8 mouse cellular contexts compared by ENCODE assay signal in genomic region chr8:123102855-123103254, GRCm38 (mm10). TPM values are rescaled to one million over a fixed set of nuclear protein-coding genes. Genes with fewer than 3 reads are reported as not detected.
DNase-seq lines count a peak whose midpoint lies in the region; ATAC-seq and TF ChIP-seq lines count a peak whose summit lies in the region.
"Not testable (repeated sequence)": the region's sequence is repeated elsewhere in the genome, so short reads cannot be mapped to it uniquely, and the experiment has no call there.

No protein-coding gene starts in this region.

- H3K79me2 ChIP-seq in myocyte (ENCODE audit: control insufficient read depth, insufficient read depth) = peaks cover 22% of the 10 kb centered on the region

- H3K36me3 ChIP-seq in ES-Bruce4 (ENCODE audit: control insufficient read depth, insufficient read depth, low read length, poor library complexity, severe bottlenecking) (peaks cover 33% of the 10 kb centered on the region), myocyte (ENCODE audit: control insufficient read depth, insufficient read depth) (peaks cover 25% of the 10 kb centered on the region)
- H3K36me3 ChIP-seq in embryonic facial prominence, embryonic 11.5 days (replicated peaks; ENCODE audit: control insufficient read depth, insufficient read depth, low read depth, low read length) = peaks cover 11% of the 10 kb centered on the region
- H3K36me3 ChIP-seq in hindbrain, embryonic 14.5 days (replicated peaks; ENCODE audit: control insufficient read depth, insufficient read depth) = peaks cover 38% of the 10 kb centered on the region
- peaks cover 15% of the 10 kb centered on the region for H3K36me3 ChIP-seq in stomach, postnatal 0 days (ENCODE audit: control insufficient read depth, insufficient read depth, low read length)

- peak overlapping the region; percentile 97 for H3K9ac ChIP-seq in ES-Bruce4 (ENCODE audit: low read depth, poor library complexity, severe bottlenecking)
- peak overlapping the region; percentile 98 for H3K9ac ChIP-seq in embryonic facial prominence, embryonic 11.5 days (replicated peaks; ENCODE audit: low read length)
- peak overlapping the region; percentile 97 for H3K9ac ChIP-seq in hindbrain, embryonic 14.5 days
- H3K9ac ChIP-seq in stomach, postnatal 0 days (ENCODE audit: low read length) = peak overlapping the region; percentile 92

- H3K27ac ChIP-seq in ES-Bruce4 (ENCODE audit: insufficient read depth, low read length) = peak overlapping the region; percentile 73
- H3K27ac ChIP-seq in embryonic facial prominence, embryonic 11.5 days (replicated peaks; ENCODE audit: low read depth, low read length) = peak overlapping the region; percentile 89; the same call in 1 of the 2 replicates
- peak overlapping the region; percentile 96 for H3K27ac ChIP-seq in gastrocnemius, adult 2 months
- H3K27ac ChIP-seq in hindbrain, embryonic 14.5 days = peak overlapping the region; percentile 96
- H3K27ac ChIP-seq in left cerebral cortex, adult 2 months = peak overlapping the region; percentile 98
- peak overlapping the region; percentile 96 for H3K27ac ChIP-seq in stomach, postnatal 0 days (replicated peaks)

- intact Hi-C loops in gastrocnemius, adult 2 months (cut with DNase I) = loop anchor here (5.0 kb wide), 1 partner anchor 109 kb away; the partner anchor contains the start of genes Chmp1a and Spata33
- intact Hi-C loops in left cerebral cortex, adult 2 months (cut with DNase I) = loop anchor here (2.0 to 5.0 kb wide), 2 partner anchors 196 to 266 kb away; no protein-coding TSS in a partner anchor

- not testable (repeated sequence) for TF ChIP-seq EP300 in ES-Bruce4 (IDR thresholded peaks at IDR 0.05; ENCODE audit: insufficient read depth, low read depth, low read length); stomach, postnatal 0 days (optimal IDR thresholded peaks at IDR 0.05)

- 1% methylated on average over 22 of the region's 26 CpGs for WGBS in embryonic facial prominence, embryonic 11.5 days
- WGBS in hindbrain, embryonic 14.5 days = 1% methylated on average over 22 of the region's 26 CpGs
- WGBS in lung, adult 2 months = 2% methylated on average over 26 of the region's 26 CpGs
- 0% methylated on average over 25 of the region's 26 CpGs for WGBS in stomach, postnatal 0 days

- ATAC-seq in embryonic facial prominence, embryonic 11.5 days (replicated peaks; ENCODE audit: insufficient number of reproducible peaks, low FRiP score, low TSS enrichment, low read depth); hindbrain, embryonic 14.5 days (ENCODE audit: low FRiP score); stomach, postnatal 0 days (ENCODE audit: low FRiP score, low TSS enrichment): not testable (repeated sequence)

- not testable (repeated sequence) for TF ChIP-seq CTCF in ES-Bruce4 (IDR thresholded peaks at IDR 0.05; ENCODE audit: low read depth, low read length); gastrocnemius, adult 2 months (IDR thresholded peaks at IDR 0.05); left cerebral cortex, adult 2 months (IDR thresholded peaks at IDR 0.05); lung, adult 2 months (IDR thresholded peaks at IDR 0.05; ENCODE audit: insufficient read depth, low read length); stomach, postnatal 0 days (IDR thresholded peaks at IDR 0.05; ENCODE audit: low read depth)

- H3K4me3 ChIP-seq in ES-Bruce4 (ENCODE audit: low read depth, low read length) (peak overlapping the region; percentile 84), myocyte (peak overlapping the region; percentile 84)
- peak overlapping the region; percentile 91 for H3K4me3 ChIP-seq in embryonic facial prominence, embryonic 11.5 days (ENCODE audit: low read depth, low read length)
- peak overlapping the region; percentile 92 for H3K4me3 ChIP-seq in gastrocnemius, adult 2 months
- H3K4me3 ChIP-seq in hindbrain, embryonic 14.5 days (replicated peaks; ENCODE audit: low read length) = peak overlapping the region; percentile 91
- H3K4me3 ChIP-seq in left cerebral cortex, adult 2 months = peak overlapping the region; percentile 96
- H3K4me3 ChIP-seq in lung, adult 2 months (replicated peaks; ENCODE audit: extremely low read depth, low read depth, low read length) = peak overlapping the region; percentile 81
- peak overlapping the region; percentile 89 for H3K4me3 ChIP-seq in stomach, postnatal 0 days (ENCODE audit: low read depth, low read length)

- H3K27me3 ChIP-seq in ES-Bruce4 (ENCODE audit: control insufficient read depth, insufficient read depth, low read length, poor library complexity, severe bottlenecking); embryonic facial prominence, embryonic 11.5 days (ENCODE audit: control insufficient read depth, insufficient read depth, low read length); hindbrain, embryonic 14.5 days (ENCODE audit: control insufficient read depth, insufficient read depth, low read length); myocyte (ENCODE audit: control insufficient read depth, insufficient read depth, insufficient read length); stomach, postnatal 0 days (ENCODE audit: control insufficient read depth, insufficient read depth, low read length): not testable (repeated sequence)

- H3K4me2 ChIP-seq in embryonic facial prominence, embryonic 11.5 days (ENCODE audit: low read depth, low read length) = peak overlapping the region; percentile 91
- peak overlapping the region; percentile 89 for H3K4me2 ChIP-seq in hindbrain, embryonic 14.5 days (replicated peaks)
- H3K4me2 ChIP-seq in myocyte (ENCODE audit: low read depth) = peak overlapping the region; percentile 97
- H3K4me2 ChIP-seq in stomach, postnatal 0 days (replicated peaks; ENCODE audit: low read depth) = peak overlapping the region; percentile 76

- not testable (repeated sequence) for DNase-seq in embryonic facial prominence, embryonic 11.5 days (ENCODE audit: low spot score); gastrocnemius, adult 2 months; hindbrain, embryonic 14.5 days (ENCODE audit: low spot score); left cerebral cortex, adult 2 months (ENCODE audit: extremely low spot score in 1 of 2, low spot score in 2 of 2)
- DNase-seq in lung, adult 2 months = peak; percentile 17
- DNase-seq in stomach, postnatal 0 days (ENCODE audit: low spot score) = peak; percentile 27

- not testable (repeated sequence) for H3K9me3 ChIP-seq in ES-Bruce4 (replicated peaks; ENCODE audit: control insufficient read depth, insufficient read depth, low read length, poor library complexity, severe bottlenecking); embryonic facial prominence, embryonic 11.5 days (replicated peaks; ENCODE audit: control insufficient read depth, low read length); hindbrain, embryonic 14.5 days (ENCODE audit: control insufficient read depth, low read length); stomach, postnatal 0 days (ENCODE audit: control insufficient read depth, low read length)

- not testable (repeated sequence) for H3K4me1 ChIP-seq in ES-Bruce4 (ENCODE audit: control insufficient read depth, insufficient read depth, low read length); embryonic facial prominence, embryonic 11.5 days (ENCODE audit: control insufficient read depth, insufficient read depth, low read length); hindbrain, embryonic 14.5 days (replicated peaks; ENCODE audit: control insufficient read depth, insufficient read depth, low read length); lung, adult 2 months (ENCODE audit: control insufficient read depth, insufficient read depth, low read length); stomach, postnatal 0 days (replicated peaks; ENCODE audit: control insufficient read depth, insufficient read depth)

- H3ac ChIP-seq in myocyte (ENCODE audit: control insufficient read depth, insufficient read length) = peak overlapping the region; percentile 29

- not testable (repeated sequence) for TF ChIP-seq POLR2A in ES-Bruce4 (IDR thresholded peaks at IDR 0.05; ENCODE audit: insufficient read depth, low read length); lung, adult 2 months (IDR thresholded peaks at IDR 0.05; ENCODE audit: borderline replicate concordance, extremely low read depth, low read depth, low read length); myocyte (IDR thresholded peaks at IDR 0.05; ENCODE audit: insufficient read length, low read depth)

RNA-seq across cellular contexts. Expression of gene Rpl13, which starts 0.7 kb away (rescaled TPM):
- polyA plus RNA-seq in ES-Bruce4 (2011; ENCODE audit: insufficient read depth, insufficient read length, low read depth, missing spikeins) (2,572 and 2,592 TPM in 2 replicates), myocyte (2012; fragmentation: generic; extraction: Trizol) (3,059 TPM)
- 1,667 and 1,682 TPM in 2 replicates for polyA plus RNA-seq in embryonic facial prominence, embryonic 11.5 days (2014; fragmentation: Nextera tagmentation; extraction: Ambion mirVana)
- 100 to 1,000 TPM; 389 to 466 TPM for total RNA-seq in gastrocnemius, adult 2 months (2021)
- 766 and 865 TPM in 2 replicates for polyA plus RNA-seq in hindbrain, embryonic 14.5 days (2014; fragmentation: Nextera tagmentation; extraction: Ambion mirVana)
- total RNA-seq in left cerebral cortex, adult 2 months (2021) = 100 to 1,000 TPM; 369 to 415 TPM
- polyA plus RNA-seq in lung, adult 2 months (2012; rRNA removed) = 1,500 and 2,209 TPM in 2 replicates
- polyA plus RNA-seq in stomach, postnatal 0 days (2015; fragmentation: Nextera tagmentation; extraction: Ambion mirVana) = 1,460 and 1,506 TPM in 2 replicates

RNA-seq across cellular contexts. Expression of gene Cpne7, which starts 14.3 kb away (rescaled TPM):
- 2.9 and 3.2 TPM in 2 replicates for polyA plus RNA-seq in ES-Bruce4 (2011; ENCODE audit: insufficient read depth, insufficient read length, low read depth, missing spikeins)
- polyA plus RNA-seq in embryonic facial prominence, embryonic 11.5 days (2014; fragmentation: Nextera tagmentation; extraction: Ambion mirVana) = 0.34 and 0.46 TPM in 2 replicates
- total RNA-seq in gastrocnemius, adult 2 months (2021) = under 1 TPM; 0.13 to 0.20 TPM
- 2.2 and 3.3 TPM in 2 replicates for polyA plus RNA-seq in hindbrain, embryonic 14.5 days (2014; fragmentation: Nextera tagmentation; extraction: Ambion mirVana)
- total RNA-seq in left cerebral cortex, adult 2 months (2021) = 10 to 100 TPM; 68.5 to 89.8 TPM
- polyA plus RNA-seq in lung, adult 2 months (2012; rRNA removed) = 1.3 and 1.7 TPM in 2 replicates
- polyA plus RNA-seq in myocyte (2012; fragmentation: generic; extraction: Trizol) = 0.16 TPM
- polyA plus RNA-seq in stomach, postnatal 0 days (2015; fragmentation: Nextera tagmentation; extraction: Ambion mirVana) = 1.4 TPM in 2 replicates

RNA-seq across cellular contexts. Expression of gene Spg7, which starts 40.1 kb away (rescaled TPM):
- polyA plus RNA-seq in ES-Bruce4 (2011; ENCODE audit: insufficient read depth, insufficient read length, low read depth, missing spikeins) = 79.3 and 99.6 TPM in 2 replicates
- 35.4 and 37.5 TPM in 2 replicates for polyA plus RNA-seq in embryonic facial prominence, embryonic 11.5 days (2014; fragmentation: Nextera tagmentation; extraction: Ambion mirVana)
- 10 to 100 TPM; 67.4 to 74.9 TPM for total RNA-seq in gastrocnemius, adult 2 months (2021)
- polyA plus RNA-seq in hindbrain, embryonic 14.5 days (2014; fragmentation: Nextera tagmentation; extraction: Ambion mirVana) = 41.6 and 44.1 TPM in 2 replicates
- 10 to 100 TPM; 66.2 to 68.8 TPM for total RNA-seq in left cerebral cortex, adult 2 months (2021)
- 71.1 and 85.5 TPM in 2 replicates for polyA plus RNA-seq in lung, adult 2 months (2012; rRNA removed)
- 83.4 TPM for polyA plus RNA-seq in myocyte (2012; fragmentation: generic; extraction: Trizol)
- polyA plus RNA-seq in stomach, postnatal 0 days (2015; fragmentation: Nextera tagmentation; extraction: Ambion mirVana) = 29.6 and 32.0 TPM in 2 replicates

RNA-seq across cellular contexts. Expression of gene Sult5a1, which starts 55.3 kb away (rescaled TPM):
- polyA plus RNA-seq in ES-Bruce4 (2011; ENCODE audit: insufficient read depth, insufficient read length, low read depth, missing spikeins) (2.2 and 2.9 TPM in 2 replicates), myocyte (2012; fragmentation: generic; extraction: Trizol) (0.08 TPM)
- 8.4 and 10.2 TPM in 2 replicates for polyA plus RNA-seq in embryonic facial prominence, embryonic 11.5 days (2014; fragmentation: Nextera tagmentation; extraction: Ambion mirVana)
- total RNA-seq in gastrocnemius, adult 2 months (2021) = 1 to 10 TPM; 2.1 to 2.5 TPM
- polyA plus RNA-seq in hindbrain, embryonic 14.5 days (2014; fragmentation: Nextera tagmentation; extraction: Ambion mirVana) = 1.3 and 3.0 TPM in 2 replicates
- total RNA-seq in left cerebral cortex, adult 2 months (2021) = under 1 TPM in 1 of 2 experiments, not detected in 1; 0.84 TPM
- 35.3 and 45.2 TPM in 2 replicates for polyA plus RNA-seq in lung, adult 2 months (2012; rRNA removed)
- polyA plus RNA-seq in stomach, postnatal 0 days (2015; fragmentation: Nextera tagmentation; extraction: Ambion mirVana) = 7.8 and 9.3 TPM in 2 replicates
